Mouse (Mus musculus) adrenal gland, postnatal 36 days (tissue): ENCODE data around the gene Glud1. TPM values are rescaled to one million over a fixed set of nuclear protein-coding genes. Genes with fewer than 3 reads are reported as not detected.
A peak's percentile ranks its signal among the peaks of the same experiment; 100 is the strongest.
"Not testable (repeated sequence)": the region's sequence is repeated elsewhere in the genome, so short reads cannot be mapped to it uniquely, and the experiment has no call there.

Experiments used
- DNase-seq, 2 experiments: peaks; one replicate each; pipeline ENCODE4 v3.0.0; 2021; ENCODE audit warnings: mixed read lengths in 1 of 2
- total RNA-seq, 2 experiments: library from RNA; stranded (reverse); gene quantifications; 2 replicates each; pipeline ENCODE4 v1.2.3; 2021

The Glud1 gene
- total RNA-seq, 2 experiments from 2014 or later: 177 to 206 TPM

DNA sequence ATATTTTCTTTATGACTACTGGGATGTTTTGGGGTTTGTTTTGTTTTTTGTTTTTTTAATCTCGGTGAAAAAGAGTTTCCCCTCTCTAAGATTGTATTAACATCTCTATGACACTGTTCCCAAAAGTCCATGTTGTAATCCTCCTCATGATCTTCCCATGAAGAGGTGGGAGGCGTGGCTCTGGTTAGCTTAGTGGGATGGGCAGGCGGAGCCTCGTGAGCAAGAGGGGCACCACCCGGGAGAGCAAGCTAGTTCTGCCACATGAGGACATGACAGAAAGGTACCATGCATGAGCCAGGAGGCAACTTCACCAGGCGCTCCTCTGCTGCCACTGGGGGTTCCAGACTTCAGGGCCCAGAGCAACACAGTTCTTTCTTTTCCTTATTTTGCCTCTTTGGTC is 42.0 kb downstream of the Glud1 start:
- no peak for DNase-seq

GRCm38 (mm10) chr14:34353326-34353725 is 42.8 kb downstream of the Glud1 start:
- no peak for DNase-seq

DNA sequence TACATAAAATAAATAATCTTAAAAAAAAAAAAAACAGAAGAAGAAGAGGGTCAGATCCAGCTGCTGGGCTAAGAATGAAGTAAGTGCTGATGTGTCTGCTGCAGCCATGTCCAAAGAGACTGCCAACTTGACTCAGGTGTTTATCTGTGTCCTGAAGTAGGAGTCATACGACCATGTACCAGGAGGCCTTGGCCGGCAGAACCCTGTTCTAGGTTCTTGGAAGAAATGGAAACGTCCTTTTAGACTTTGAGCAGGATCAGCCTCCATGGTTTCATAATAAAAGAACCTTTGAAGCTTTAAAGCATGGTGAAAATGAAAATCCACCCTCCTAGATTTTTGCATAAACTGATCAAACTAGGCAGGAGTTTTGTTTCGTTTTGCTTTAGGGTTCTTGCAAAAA is 43.9 kb downstream of the Glud1 start:
- DNase-seq: no peak

- DNase-seq: no peak
These were observed 44.8 kb downstream of the Glud1 start, which contains the start of gene Fam25c for GRCm38 (mm10) chr14:34355301-34355700. Gene Fam25c, minus strand, starts transcription at chr14:34355433.

DNA sequence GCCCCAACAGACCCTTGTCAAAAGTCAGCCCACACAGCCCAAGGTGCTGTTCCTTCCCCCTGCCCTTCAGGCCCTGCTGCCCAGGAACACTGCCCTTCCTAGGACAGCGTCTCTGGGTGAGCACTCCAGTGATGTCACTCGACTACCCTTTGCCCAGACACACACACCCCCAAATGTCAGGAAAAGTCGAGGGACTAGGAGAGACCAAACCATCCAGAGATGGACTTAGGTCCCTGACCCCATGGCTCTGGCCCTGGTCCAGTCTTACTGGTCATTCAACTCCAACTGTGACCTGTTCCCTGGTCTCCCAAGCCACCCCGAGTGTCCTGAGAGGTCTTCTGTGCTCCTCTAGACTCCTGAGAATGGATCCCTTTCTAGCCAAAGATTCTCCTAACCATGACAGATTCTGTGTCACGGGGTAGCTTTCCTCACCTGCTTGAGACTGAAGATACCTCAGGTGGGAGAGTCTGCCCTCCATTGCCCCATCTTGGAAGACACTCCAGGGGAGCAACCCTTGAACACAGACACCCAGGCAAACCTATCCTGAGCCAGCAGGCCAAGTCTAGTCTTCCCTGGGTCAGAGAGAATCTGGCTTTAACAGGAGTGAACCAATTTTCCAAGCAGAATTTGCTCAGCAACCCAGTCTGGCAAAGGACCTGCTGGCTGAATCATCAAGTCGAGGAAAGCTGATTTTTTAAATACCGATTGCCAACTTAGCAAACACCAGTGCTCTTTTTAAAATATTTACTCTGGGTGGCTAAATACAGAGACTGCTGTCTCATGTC is 47.3 kb downstream of the Glud1 start:
- peak in 1 of 2 experiments; percentile 27 for DNase-seq

GRCm38 (mm10) chr14:34359676-34360244 is 49.2 kb downstream of the Glud1 start:
- DNase-seq: no peak

GRCm38 (mm10) chr14:34360251-34360650 is 49.7 kb downstream of the Glud1 start:
- no peak for DNase-seq

- no peak for DNase-seq
These were observed 51.6 kb downstream of the Glud1 start for GRCm38 (mm10) chr14:34362135-34362534.

GRCm38 (mm10) chr14:34362726-34363445 is 52.4 kb downstream of the Glud1 start:
- peak; percentile 76 to 85 for DNase-seq

- peak; percentile 90 for DNase-seq
These were observed 53.1 kb downstream of the Glud1 start for GRCm38 (mm10) chr14:34363490-34364253.

DNA sequence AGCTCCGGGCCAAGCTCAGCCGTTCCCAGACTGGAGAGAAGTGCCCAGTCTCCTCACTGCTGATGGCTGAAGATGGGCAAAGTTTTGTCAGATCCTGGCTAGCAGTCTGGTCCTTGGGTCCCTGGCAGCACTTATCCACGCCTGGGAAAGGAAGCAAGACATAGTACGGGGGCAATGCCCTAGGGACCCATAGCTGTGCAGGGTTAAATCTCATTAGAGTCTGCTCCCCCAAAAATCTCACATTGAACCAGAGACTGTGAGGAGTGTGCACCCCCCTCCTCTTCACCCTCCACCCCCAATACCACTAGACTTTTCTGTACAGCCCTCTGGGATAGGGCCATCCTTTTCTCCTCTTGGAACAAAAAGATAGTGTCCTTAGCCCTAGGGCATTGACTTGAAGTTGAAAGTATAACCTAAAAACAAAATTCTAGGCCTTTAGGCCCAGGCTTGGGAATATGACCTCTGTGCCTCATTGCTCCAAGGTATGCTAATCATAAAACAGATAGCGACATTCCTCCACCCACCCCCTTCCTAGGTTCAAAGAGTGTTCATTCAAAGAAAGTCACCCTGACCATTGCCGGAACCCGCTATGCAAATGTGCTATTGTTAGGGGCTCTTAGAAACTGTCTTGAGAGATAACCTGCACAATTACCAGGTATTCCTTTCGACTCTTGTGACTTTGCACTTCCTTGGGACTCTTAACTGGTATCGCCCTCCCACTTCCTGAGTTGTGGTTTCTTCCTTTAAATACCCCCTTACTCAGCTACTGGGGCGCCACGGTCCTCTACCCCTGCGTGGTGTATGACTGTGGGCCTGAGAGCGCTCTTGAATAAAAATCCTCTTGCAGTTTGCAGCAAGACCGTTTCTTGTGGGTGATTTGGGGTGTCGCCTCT is 54.0 kb downstream of the Glud1 start:
- not testable (repeated sequence) for DNase-seq

DNA sequence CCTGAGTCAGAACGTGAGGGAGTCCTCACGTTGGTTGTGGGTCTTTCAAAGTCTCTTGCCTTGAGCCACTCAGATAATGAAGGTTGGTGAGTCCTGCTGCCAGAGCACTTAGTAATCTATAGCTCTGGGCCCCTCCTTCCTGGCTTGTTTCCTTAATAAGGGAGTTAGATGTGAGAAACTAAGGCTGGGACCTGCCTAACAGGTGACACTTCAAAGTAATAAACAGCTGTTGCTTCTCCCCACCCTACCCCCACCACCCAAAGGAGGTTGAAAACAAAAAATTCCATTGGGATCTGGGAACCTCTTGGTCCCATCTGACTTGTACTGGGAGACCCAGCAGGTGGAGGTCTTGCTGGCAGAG is 54.6 kb downstream of the Glud1 start:
- no peak for DNase-seq

DNA sequence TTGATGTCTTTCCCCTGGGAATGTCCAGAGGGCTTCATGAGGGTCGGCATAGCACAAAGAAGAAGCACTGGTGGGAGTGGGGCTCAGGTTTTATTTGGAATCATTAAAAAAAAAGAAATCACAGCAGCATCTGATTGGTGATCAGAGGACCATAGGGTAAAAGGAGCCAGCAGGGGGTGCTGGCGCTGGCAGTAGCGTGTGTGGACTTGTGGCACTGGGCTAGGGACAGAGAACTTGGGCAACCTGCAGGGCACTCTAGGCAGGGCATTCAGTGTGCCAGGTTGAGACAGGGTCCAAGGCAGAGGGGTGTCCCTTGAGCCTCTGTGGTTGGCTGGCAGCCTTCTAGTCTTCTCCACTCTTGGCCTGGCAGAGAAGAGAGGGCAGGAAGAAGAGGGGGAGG is 59.7 kb downstream of the Glud1 start:
- DNase-seq: peak; percentile 5 to 41

GRCm38 (mm10) chr14:34370921-34371320 is 60.4 kb downstream of the Glud1 start:
- DNase-seq: no peak

GRCm38 (mm10) chr14:34371763-34372162 is 61.2 kb downstream of the Glud1 start:
- DNase-seq: no peak

GRCm38 (mm10) chr14:34372646-34373045 is 62.1 kb downstream of the Glud1 start:
- DNase-seq: peak; percentile 53 to 76

DNA sequence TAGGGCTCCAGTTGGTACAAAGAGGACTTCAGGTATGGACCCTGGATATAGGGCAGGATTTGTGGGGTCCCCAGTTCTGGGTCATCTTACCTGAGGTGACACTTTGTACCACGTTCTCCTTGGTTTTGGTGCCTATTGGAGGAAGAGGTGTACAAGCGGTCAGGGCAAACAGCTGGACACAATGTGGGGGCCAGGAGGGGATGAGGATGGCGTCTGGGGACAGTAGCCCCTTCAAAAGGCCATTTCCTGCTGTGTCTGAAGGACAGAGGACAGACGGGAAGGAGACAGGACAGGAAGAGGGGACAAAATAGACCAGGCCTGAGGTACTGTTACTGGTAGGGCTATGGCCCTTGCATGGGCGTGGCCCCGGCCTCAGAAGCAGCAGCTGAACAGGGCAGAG is 63.1 kb downstream of the Glud1 start:
- DNase-seq: no peak

GRCm38 (mm10) chr14:34374577-34374976 is 64.0 kb downstream of the Glud1 start, which contains the start of gene Sncg:
Gene Sncg, minus strand, starts transcription at chr14:34374789.
- peak; percentile 29 to 53 for DNase-seq

GRCm38 (mm10) chr14:34375415-34375904 is 64.9 kb downstream of the Glud1 start, which contains the start of gene Mmrn2:
Gene Mmrn2, plus strand, starts transcription at chr14:34375465.
- DNase-seq: no peak

GRCm38 (mm10) chr14:34375941-34376340 is 65.4 kb downstream of the Glud1 start:
- DNase-seq: peak in 1 of 2 experiments; percentile 26

DNA sequence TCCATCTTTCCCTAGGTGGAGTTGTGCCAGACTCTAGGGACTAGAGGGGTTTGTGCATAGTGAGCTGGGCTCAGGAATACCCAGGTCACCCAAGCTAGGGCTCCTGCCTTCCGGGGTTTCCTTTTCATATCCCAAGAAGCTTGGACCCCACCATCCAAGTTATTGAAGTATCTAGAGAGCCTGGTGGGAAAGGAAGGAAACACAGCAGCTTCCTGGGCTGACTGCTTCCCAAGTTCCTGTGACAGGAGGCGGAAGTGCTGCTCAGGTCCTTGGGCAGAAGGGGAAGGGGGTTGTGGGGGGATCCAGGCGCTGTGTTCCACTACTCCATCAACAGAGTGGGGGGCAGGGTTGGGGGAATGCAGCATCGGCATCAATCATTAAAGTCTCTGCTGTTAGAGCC is 66.6 kb downstream of the Glud1 start:
- no peak for DNase-seq
